Mouse (Mus musculus) ES-Bruce4 (cell line): ENCODE measurements around the gene Ulk1.

Experiments used
- CTCF ChIP-seq: IDR thresholded peaks from one replicate; pipeline ENCODE4 v1.8.1; 2011; ENCODE audit warnings: low read depth, low read length
- EP300 ChIP-seq: IDR thresholded peaks from 2 replicates; pipeline ENCODE4 v1.6.1; 2011; ENCODE audit warnings: low read depth, low read length; ENCODE audit not compliant: insufficient read depth
- POLR2A ChIP-seq: IDR thresholded peaks from one replicate; pipeline ENCODE4 v1.8.1; 2011; ENCODE audit warnings: low read length; ENCODE audit not compliant: insufficient read depth

- TF ChIP-seq CTCF (peak; percentile 84), POLR2A (no peak), EP300 (no peak)
These were observed 21.2 kb downstream of the Ulk1 start for GRCm38 (mm10) chr5:110788684-110789083.
